Mouse (Mus musculus) thymus, adult 18-20 months (tissue): ENCODE results near the gene 1700012A03Rik.

ENCODE experiments used
- DNase-seq, 2 experiments: peaks; one replicate each; pipeline ENCODE4 v3.0.0; 2022; ENCODE audit warnings: mixed read lengths in 2 of 2

The 1700012A03Rik gene

DNA sequence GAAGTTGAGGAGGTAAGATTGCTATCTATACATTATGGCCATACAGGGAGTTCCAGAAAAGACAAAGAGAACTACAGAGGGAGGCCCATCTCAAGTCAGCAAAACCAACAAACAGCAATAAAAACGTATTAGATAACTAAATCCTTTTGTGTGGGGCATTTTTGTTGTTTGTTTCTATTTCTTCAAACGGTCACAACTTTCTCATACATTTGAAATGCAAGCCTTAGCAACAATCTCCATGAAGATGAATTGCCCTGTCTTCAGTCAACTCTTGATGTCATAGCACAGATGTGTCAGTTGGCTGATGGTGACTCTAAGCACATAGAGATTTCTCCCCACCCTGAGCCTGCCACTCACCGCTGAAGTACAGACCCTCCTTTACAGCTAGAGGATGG lies at the start of gene 1700012A03Rik:
TSS of gene 1700012A03Rik (plus strand) at position 296 of the 395 bp plus-strand sequence.
- DNase-seq = no peak

DNA sequence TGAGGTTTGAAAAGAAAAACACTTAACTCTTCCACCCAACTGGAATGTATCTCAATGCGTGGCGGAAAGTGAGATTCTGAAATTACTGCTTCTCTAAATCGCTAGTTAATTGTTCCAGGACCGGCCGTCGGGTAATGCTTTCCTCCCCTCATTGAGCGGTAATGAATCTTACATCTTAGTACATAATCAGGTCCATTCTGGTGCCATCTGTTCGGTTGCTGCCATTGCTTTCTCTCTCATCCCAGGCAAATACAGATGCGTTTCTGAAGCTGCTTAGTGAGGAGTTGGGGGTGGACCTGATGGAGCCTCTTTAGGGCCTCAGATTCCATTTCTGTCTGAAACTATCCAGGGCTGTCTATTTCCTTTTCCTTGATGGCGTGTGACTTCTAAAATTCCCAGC lies 45.8 kb upstream of the 1700012A03Rik start:
- no peak for DNase-seq

DNA sequence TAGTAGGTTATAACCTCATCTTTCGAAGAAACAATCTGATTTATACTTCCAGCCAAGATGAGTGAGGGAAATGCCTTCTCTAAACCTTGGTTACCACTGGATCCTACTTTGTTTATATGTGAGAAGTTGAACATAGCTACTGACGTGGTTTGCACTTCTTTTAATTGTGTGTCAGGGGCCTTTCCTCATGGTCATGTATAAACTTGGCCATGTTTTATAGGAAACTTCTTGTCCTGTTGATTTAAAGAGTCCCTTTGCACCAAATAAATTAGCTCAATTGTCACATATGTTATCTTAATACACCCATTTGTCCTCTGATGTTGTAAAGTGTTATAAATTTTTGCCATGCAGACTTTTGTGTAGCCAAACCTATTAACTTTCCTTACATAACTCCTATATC lies 44.1 kb upstream of the 1700012A03Rik start:
- no peak for DNase-seq

DNA sequence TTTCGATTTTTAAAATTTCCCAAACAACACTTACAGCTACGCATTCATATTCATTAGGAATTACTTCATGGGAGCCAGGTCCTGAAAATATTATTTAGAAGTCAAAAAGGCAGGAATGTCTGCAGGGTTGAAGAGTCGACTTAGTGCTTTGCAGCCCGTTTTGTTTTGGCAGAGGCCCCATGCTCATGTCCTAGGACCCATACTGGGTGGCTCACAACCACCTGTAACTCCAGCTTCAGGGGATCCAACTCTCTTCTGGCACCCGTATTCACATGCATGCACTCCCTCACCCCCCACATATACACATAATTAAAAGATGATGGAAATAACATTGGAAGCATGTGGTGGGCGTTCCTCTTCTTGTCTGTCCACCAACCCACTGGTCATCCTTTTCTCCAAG lies 43.7 kb upstream of the 1700012A03Rik start:
- DNase-seq = no peak

DNA sequence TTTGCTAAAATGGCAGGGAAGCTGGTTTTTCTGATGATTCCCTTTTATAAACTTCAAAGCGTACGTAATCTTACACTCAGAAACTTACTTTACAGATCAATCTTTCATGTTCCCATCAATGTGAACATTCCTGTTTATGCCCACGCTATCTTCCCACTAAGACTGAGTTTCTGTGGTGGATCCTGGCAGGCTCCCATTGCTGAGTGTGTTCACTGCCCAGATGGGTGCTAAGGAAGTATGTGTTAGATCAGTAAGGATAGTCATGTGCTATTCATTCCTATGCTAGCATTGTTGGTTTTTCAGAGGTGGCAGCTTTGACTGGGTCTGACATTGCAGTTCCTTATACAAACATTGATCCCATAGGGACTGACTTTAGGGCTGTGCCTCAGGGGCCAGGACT lies 42.7 kb upstream of the 1700012A03Rik start:
- DNase-seq = no peak

DNA sequence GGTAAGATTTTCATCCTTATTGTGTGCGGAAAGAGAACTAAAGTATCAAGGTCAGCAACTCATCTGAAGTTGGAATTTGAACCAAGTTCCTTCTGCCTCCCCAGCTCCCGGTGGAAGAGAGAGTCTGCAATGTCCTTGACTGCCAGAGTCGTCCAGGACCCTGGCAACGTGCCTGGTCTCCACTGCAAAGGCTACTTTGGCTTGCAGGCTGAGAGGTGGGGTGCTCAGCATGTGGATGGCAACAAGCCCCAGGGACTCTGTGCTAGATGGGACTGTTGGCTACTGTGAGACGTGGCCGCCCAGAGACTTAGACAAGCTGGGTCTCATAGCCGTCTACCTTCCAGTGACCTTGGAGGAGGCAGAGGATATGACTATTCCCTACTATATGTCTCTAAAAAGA lies 33.2 kb upstream of the 1700012A03Rik start:
- DNase-seq = no peak

DNA sequence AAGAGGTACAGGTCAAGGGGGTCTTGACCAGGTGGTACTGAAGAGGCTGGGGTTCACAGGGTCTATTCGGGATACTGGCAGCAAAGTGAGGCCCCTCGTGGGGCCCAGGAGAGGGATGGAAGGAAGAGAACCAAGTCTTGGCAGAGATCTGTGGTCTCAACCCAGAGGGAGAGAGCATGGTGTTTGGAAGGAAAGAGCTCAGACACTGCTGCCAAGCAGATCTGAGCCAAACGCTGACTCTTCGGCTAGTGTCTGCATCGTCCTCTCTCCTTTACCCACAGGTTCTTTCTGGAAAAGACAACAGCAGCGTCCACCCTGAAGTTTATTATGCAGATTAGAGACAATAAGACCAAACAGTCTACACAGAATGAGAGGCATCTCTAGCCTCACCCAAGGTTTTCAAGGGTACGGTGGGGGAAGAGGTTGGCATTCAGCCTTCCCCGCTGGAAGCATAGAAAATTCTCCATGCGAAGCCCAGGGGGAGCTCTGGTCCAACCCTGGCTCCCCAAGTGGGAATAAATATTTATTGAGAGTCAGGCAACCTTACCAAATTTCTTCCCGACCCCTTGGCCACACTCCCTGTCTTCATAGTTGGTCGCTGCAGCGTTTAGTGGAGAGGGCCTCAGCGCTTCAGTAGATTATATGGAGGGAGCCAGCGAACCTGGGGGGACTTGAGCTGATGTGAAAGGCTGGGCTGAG lies 32.5 kb upstream of the 1700012A03Rik start:
- DNase-seq = no peak

DNA sequence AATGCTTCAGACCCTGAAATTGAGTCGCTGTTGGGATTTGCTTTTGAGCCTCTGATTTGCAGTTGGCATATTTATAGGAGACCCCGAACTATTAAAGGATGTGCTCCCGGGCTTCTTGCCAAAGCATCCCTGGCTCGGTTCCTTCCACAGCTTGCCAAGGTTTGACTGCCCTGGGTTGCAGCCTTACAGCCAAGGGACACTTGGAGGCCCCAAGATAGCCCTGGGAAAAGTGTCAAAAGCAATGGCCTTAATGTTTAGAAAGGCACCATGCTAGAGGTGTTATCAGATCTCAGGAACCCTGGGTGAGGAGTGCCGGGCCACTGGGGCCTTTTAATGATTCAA lies 32.0 kb upstream of the 1700012A03Rik start:
- DNase-seq = no peak

DNA sequence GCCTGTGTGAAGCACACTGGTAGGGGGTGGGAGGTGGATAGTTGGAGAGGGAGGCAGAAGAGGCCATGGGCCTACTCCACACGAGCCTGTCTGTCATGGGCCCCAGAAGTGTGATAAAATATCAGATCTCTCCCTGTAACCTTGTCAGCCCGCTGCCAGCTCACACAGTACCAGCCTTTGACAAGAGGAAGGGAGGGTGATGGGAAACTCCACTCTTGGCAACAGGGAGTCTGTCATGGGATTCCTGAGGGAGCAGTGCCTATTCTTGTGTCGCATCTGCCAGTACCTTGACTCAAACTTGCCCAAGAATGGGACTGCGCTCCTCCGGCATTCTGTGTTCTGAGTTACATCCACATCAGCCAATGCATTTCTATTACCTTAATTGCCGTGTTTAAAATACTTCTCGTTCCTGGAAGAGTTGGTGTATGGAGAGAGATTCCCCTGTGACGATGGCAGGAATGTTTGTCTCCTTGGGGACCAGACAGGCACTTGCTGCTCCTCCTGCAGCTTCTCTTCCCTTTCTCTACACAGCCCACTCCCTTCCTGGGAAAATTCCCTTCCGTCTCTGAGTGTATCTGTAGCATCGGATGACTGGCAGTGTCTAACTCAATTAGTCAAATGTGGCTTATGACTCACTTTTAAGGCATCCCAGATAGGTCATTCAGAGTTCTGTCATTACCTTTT lies 28.1 kb upstream of the 1700012A03Rik start:
- no peak for DNase-seq

DNA sequence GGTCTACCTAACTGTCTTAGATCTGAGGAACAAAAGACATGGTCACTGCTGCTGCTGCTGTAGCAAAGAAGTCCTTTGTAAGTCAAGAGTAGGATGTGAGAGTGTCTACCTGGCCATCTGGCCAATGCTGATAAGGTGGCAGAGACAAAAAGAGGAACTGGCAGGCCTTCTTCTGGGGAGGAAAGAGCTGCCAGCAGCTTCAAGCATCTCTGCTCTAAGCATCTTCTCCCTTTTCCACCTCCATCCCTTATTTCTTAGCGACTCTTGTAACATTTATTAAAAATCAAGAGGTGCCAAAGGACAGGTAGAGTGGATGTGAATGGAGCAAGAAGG lies 27.5 kb upstream of the 1700012A03Rik start:
- DNase-seq = no peak

DNA sequence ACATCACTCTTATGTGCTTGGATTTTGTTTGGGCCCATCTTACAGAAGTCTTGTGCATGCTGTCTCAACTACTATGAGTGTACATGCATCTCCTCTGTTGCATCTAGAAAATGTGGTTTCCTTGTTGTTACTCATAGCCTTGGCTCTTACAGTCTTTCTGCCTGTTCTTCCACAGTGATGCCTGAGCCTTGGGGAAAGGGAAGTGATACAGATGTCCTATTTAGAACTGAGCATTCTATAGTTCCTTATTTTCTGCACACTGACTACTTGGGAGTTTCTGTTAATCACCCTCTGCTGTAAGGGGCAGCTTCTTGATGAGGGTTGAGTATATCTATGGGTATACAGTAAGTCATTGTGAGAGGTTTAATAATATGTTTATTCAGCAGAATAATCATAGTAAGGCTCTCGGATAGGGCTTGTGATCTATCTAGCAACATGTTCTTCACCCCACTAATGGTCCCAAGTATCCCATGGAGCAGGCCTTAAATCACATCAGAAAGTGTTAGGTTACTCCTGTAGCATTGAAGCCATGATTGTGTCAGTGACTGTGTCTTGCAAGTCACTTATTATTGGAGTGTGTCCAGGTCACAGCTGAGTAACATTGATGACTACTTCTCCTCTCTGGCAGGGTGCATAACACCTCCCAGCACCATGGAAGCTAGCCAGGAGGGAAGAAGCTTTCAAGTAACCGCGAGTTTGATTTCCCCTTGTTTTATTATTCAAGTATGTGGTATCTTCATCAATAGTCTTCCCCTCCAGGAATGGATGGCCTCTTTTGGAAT lies 21.6 kb upstream of the 1700012A03Rik start:
- DNase-seq = no peak

DNA sequence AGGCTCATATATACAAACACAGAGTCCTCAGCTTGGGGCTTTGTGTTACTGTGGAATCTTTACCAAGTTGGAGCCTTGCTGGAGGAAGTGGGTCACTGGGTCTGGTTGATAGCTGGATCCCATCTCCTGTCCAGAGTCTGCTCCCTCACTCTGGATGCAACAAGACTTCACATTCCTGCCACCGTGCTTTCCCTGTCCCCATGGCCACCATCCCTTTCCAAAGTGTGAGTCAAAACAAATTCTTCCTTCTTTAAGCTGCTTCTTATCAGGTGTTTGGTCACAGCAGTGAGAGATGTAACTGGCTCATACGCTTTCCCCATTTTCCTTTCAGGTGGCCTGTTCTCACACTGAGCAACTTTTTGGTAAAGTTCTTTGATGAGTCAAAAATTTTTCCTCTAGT lies 15.8 kb upstream of the 1700012A03Rik start:
- DNase-seq = no peak

DNA sequence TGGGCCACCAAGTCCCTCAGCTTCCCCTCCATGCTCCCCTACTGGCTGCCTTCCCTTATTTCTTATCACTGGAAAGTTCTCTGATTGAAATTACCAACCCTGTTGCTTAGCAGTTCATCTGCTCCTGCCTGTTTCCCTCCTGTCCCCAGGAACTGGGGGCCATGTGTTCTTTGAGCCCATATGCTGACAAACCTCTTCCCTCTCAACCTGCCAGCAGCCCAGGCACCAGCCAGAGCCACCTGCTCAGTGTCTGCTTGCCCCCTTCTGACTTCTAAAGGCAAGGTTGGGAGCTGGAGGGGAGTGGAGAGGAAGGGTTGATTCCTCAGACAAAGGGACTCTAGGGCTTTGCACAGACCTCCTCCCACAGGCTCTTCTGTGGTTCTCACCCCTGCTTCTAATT lies 4.7 kb upstream of the 1700012A03Rik start:
- DNase-seq = no peak

DNA sequence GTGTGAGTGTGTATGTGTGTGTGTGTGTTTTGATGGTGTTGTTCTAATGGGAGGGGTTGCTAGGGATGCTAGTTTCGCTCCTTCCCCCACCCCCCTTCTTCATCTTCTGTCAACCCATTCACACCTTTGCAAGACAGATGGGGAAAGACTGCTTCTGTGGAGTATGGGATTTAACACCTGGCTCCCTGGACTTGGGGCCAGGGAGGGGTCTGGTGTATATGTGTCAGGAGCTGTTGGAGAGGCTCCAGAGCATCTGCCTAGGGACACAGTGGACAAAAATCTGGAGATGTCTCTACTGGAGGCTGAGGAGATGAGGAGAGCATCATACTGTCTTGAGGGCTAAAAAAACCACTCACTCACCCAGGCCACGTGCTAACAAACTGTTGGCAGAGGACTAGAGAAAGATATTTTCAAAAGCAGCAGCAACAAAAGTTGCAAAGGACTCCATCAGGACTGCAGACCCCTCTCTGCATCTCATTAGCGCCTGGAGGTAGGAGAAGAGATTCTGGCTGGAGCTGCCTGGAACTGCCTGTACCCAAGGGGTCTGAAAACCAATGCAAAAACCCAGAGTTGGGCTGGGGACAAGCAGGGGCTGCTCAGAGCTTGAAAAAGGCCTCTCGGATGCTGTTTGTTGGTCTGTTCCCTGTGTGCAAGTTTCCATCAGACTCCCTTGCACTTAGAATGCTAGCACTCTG lies 643 bp upstream of the 1700012A03Rik start:
- DNase-seq = no peak

DNA sequence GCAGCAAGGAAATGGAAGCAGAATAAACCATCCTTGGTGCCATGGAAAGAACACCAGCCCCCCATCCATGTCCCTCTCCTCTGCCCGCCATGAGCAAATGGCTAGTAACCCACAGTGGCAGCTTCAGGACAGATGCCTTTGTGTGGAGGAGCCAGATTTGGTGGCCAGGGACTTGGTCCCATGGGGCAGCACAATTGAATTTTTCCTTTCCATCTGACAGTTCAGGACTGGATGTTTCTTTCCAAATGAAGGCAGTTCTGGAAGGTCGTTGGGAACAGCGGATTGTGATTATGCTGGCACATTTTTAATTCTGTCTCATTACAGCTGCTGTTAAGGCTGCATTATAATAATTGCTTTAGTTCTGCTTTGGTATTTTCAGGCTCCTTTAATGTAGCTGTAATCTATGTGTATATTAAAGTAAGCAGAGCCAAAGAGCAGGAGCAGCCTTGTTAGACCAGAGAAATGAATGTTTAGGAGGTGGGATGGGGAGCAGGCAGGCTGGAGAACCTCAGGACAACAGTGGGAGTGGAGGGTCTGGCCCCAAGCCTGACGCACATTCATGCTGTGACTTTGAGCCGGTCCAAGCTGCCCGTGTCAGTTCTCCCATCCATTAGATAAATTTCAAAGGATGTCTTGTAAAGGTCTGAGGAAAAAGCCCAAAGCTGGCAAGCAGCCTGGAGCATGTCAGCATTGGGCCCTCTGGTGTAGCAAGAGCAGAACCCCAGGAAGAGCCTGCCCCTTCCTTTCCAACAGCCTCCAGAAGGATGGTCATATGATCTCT lies 2.3 kb downstream of the 1700012A03Rik start:
- DNase-seq = no peak

DNA sequence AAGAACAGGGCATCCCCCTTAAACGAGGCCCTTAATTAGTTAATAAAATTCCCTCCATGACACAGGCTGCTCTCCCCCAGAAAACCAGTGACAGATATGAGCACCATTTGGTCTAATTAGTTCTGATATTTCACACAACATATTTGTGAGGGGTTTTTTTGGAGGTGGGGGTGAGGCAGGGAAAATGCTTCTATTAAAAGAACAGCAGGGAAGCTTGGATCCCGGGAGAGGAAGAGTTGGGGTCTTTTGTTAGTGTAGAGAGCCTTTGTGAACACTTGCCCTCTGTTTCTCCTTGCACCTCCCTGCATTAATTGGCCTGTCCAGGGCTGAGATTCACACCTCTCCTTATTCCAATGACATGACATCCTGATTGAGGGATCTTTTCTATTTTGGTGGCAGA lies 6.5 kb downstream of the 1700012A03Rik start:
- no peak for DNase-seq

DNA sequence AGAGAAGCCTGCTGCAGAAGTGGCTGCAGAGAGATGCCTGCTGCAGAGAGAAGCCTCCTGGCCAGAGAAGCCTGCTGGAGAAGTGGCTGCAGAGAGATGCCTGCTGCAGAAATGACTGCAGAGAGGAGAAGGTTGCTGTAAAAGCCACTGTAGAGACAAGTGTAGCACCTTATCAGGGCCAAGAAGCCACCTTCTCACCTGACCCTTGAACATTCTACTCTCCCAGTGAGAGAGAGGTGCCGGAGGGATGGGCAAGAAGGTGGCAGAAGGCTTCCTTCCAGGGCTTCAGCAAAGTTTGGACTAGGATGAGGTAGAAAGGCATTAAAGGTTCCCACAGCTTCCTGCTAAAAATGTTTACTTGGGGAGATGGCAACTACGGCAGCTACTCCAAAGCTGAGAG lies 8.5 kb downstream of the 1700012A03Rik start:
- no peak for DNase-seq

DNA sequence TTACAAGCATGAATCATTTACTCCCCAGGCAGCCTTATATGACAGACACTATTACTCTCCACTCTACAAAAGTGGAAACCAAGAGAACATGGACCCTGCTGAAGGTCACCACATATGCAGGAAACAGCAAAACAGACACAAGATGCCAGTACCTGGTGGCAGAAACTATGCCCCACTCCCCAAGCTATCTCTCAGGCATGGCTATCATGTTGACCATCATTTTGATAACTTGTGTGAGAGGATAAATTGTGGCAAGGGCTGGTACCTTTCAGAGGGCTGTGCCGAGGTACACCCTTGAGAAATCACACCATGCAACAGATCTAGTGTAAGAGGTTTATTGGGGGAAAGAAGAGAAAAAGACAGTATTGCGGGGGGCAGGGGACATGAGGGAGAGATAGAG lies 10.6 kb downstream of the 1700012A03Rik start:
- DNase-seq = no peak

DNA sequence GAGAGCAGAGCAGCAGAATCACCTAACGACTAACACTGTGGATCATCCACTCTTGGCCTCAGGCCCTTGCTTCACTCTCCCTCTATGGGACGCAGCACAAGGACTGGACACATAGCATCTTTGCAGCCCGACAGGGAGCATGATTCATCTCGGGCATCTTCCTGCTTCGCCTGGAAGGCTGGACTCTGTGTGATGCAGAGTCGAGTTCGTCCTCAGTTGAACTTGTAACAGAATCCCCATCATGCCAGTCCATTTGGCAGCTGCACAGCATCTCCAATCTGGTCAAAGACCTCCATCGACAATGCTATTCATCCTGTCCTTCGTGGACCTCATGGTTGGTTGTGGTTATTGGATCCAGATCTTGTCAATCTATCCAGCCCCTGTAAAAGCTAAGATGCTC lies 11.2 kb downstream of the 1700012A03Rik start:
- DNase-seq = no peak

DNA sequence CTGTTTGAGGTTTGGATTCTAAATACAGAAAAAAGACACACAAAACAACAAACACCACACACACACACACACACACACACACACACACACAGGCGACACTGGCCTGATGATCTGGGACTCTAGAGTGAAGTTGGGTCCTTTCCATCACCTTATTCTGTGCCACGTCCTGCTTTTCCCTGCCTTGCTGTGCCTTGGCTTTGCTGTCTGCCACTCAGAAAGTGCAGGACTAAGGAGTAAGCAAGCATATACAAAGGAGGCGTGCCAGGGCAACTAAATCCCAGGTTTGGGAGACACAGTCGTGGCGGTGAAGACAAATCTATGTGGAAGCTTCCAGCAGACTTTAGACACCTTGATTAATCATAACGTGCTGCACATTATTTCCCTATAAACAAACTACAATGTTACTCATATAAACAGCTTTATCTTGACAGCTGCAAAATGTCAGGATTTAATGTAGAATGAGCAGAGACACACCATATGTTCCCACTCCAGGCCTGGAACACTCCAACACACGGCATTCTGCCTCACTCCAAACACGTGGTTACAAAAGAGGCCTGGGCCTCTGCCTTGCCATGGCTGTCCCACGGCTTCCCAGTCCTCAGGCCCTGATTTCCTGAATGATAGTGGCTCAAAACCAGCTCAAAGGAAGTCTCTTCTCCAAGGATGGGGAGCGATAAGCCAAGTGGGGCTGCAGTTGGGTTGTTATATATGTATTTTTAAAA lies 15.9 kb downstream of the 1700012A03Rik start:
- no peak for DNase-seq

DNA sequence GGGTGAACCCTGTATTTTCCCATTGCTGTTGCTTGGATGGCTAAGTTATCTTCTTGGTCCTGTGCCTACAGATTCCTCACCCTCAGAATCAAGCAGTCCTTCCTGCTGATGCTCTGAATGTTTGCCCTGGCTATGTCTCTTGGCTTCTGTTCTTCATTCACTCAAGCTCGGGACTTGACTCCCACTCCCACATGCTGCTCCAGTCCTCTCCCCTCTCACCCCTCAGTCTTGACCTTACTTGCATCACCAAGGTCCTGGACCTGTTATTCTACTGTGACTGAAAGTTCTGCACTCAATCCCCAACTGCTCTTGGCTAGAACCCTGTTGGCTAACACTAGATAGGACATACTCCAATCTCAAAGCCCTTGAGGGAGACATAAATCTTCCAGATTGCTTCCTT lies 22.1 kb downstream of the 1700012A03Rik start:
- no peak for DNase-seq

DNA sequence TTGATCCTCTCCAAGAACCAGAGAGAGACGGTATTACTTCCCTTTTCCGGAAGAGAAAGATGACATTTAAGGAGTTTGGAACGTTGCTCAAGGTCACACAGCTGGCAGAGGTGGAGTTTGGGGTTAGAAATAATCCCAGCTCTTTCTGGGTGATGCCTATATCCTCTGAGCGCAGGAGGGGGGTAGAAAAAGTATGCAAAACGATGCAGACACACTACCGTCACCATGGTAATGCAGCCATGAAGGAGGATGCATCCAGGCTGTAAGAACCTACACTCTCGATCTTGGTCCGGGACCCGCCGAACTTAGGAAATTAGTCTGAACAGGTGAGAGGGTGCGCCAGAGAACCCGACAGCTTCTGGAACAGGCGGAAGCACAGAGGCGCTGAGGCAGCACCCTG lies 43.3 kb downstream of the 1700012A03Rik start:
- DNase-seq = no peak
